Mouse (Mus musculus) small intestine, adult 2 months (tissue): ENCODE measurements around the gene Eno3.

ENCODE experiments used
- CTCF ChIP-seq: fragments of 200-500 bp; IDR thresholded peaks from 2 replicates; pipeline ENCODE4 v1.5.1; 2012; ENCODE audit warnings: low read depth, mild to moderate bottlenecking, control low read depth, inconsistent platforms, low read length, moderate library complexity, mixed read lengths; ENCODE audit not compliant: insufficient replicate concordance, insufficient read length; ENCODE audit errors: extremely low read depth
- POLR2A ChIP-seq: fragments of 200-500 bp; IDR thresholded peaks from 2 replicates; pipeline ENCODE4 v1.6.1; 2012; ENCODE audit warnings: low read depth, mild to moderate bottlenecking, control low read depth, inconsistent platforms, low read length, moderate library complexity

GRCm38 (mm10) chr11:70648512-70648911 lies 8.5 kb upstream of the Eno3 start:
- TF ChIP-seq POLR2A = no peak
- TF ChIP-seq CTCF = no peak
